ENCODE assay signal across 26 mouse cellular contexts in the genomic region with DNA sequence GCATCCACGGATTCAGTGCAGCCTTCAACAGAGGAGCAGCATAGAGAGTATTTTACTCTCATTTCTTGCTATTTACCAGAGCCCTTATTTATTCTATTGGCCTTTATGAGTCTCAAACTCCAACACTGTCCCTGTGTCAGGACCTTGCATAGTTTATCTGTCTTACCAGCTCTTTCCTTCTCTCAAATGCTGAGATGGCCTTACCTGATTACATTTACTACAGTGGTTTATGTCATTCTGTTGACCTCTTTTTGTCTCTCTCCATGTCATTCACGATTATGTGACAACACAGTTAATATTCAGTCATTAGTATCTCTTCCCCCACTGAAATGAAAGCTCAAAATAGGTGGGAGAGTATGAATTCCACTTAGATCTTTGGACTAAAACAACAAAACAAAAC.
"Had no signal": no experiment of that assay in that cellular context is flagged by ENCODE, and none has a peak within 500 bp of the region (broad histone marks: within the 10 kb centered on the region; RNA-seq: fewer than 3 reads in every experiment).

No protein-coding gene starts in this region.

- H3K27ac ChIP-seq: embryonic facial prominence, embryonic 10.5 days; embryonic facial prominence, embryonic 12.5 days; embryonic facial prominence, embryonic 13.5 days; embryonic facial prominence, embryonic 15.5 days; forebrain, embryonic 10.5 days; forebrain, embryonic 12.5 days; forebrain, embryonic 13.5 days; forebrain, embryonic 15.5 days; gastrocnemius, adult 2 months; heart, adult 2 months; heart, embryonic 10.5 days had no signal

- ATAC-seq: forebrain, embryonic 13.5 days; forebrain, embryonic 14.5 days; forebrain, embryonic 15.5 days; forebrain, embryonic 16.5 days had no signal

- H3K4me1 ChIP-seq: embryonic facial prominence, embryonic 13.5 days; embryonic facial prominence, embryonic 15.5 days; forebrain, embryonic 10.5 days; forebrain, embryonic 12.5 days; forebrain, embryonic 13.5 days; forebrain, embryonic 15.5 days; heart, embryonic 10.5 days had no signal

- DNase-seq: cerebellum, adult 9-10 months; cerebellum, adult 9-11 months; cerebellum, postnatal 10 days; cerebellum, postnatal 14 days; cerebellum, postnatal 25 days; cerebellum, postnatal 36 days; embryo, embryonic 11 days; gastrocnemius, adult 2 months; gastrocnemius, postnatal 10 days; gastrocnemius, postnatal 14 days; gastrocnemius, postnatal 25 days; gastrocnemius, postnatal 36 days; heart, adult 18-20 months; heart, adult 2 months had no signal

- H3K36me3 ChIP-seq: embryonic facial prominence, embryonic 10.5 days; embryonic facial prominence, embryonic 12.5 days; embryonic facial prominence, embryonic 13.5 days; embryonic facial prominence, embryonic 15.5 days; forebrain, embryonic 10.5 days; forebrain, embryonic 12.5 days; forebrain, embryonic 15.5 days; heart, embryonic 10.5 days had no signal

- H3K9ac ChIP-seq: embryonic facial prominence, embryonic 12.5 days; embryonic facial prominence, embryonic 13.5 days; embryonic facial prominence, embryonic 15.5 days; forebrain, embryonic 12.5 days; forebrain, embryonic 13.5 days; forebrain, embryonic 15.5 days had no signal

- H3K4me2 ChIP-seq: embryonic facial prominence, embryonic 12.5 days; embryonic facial prominence, embryonic 13.5 days; embryonic facial prominence, embryonic 15.5 days; forebrain, embryonic 12.5 days; forebrain, embryonic 13.5 days; forebrain, embryonic 15.5 days had no signal

- H3K4me3 ChIP-seq: embryonic facial prominence, embryonic 10.5 days; embryonic facial prominence, embryonic 12.5 days; embryonic facial prominence, embryonic 13.5 days; embryonic facial prominence, embryonic 15.5 days; erythroblast, embryonic 14.5 days; forebrain, embryonic 10.5 days; forebrain, embryonic 12.5 days; forebrain, embryonic 13.5 days; forebrain, embryonic 15.5 days; gastrocnemius, adult 2 months; heart, adult 2 months; heart, embryonic 10.5 days had no signal

- H3K27me3 ChIP-seq: embryonic facial prominence, embryonic 12.5 days; embryonic facial prominence, embryonic 13.5 days; embryonic facial prominence, embryonic 15.5 days; forebrain, embryonic 12.5 days; forebrain, embryonic 13.5 days; forebrain, embryonic 15.5 days had no signal

- H3K9me3 ChIP-seq: embryonic facial prominence, embryonic 10.5 days; embryonic facial prominence, embryonic 12.5 days; embryonic facial prominence, embryonic 13.5 days; embryonic facial prominence, embryonic 15.5 days; forebrain, embryonic 10.5 days; forebrain, embryonic 12.5 days; forebrain, embryonic 13.5 days; forebrain, embryonic 15.5 days; heart, embryonic 10.5 days had no signal
